In genomic region chr5:127286886-127287285, GRCm38 (mm10) we compare ENCODE assay signal across 26 mouse cellular contexts. TPM values are rescaled to one million over a fixed set of nuclear protein-coding genes. Genes with fewer than 3 reads are reported as not detected.
"Had no signal": no experiment of that assay in that cellular context is flagged by ENCODE, and none has a peak within 500 bp of the region (broad histone marks: within the 10 kb centered on the region; RNA-seq: fewer than 3 reads in every experiment).

No protein-coding gene starts in this region.

- ATAC-seq: inflammation-experienced regulatory T-cells, adult 6 months; intestine, embryonic 15.5 days; intestine, postnatal 0 days had no signal

- H3K4me1 ChIP-seq: intestine, embryonic 15.5 days had no signal

- H3K36me3 ChIP-seq: heart, embryonic 10.5 days; heart, embryonic 12.5 days; hindbrain, embryonic 12.5 days; intestine, embryonic 15.5 days had no signal

- DNase-seq: gastrocnemius, adult 2 months; gastrocnemius, postnatal 10 days; gastrocnemius, postnatal 25 days; heart, adult 18-20 months; heart, postnatal 10 days; heart, postnatal 4 days; kidney, adult 18-20 months; kidney, adult 8-10 months; kidney, postnatal 10 days; kidney, postnatal 25 days; kidney, postnatal 4 days; liver had no signal

- H3K4me3 ChIP-seq: gastrocnemius, adult 2 months; heart, embryonic 10.5 days; heart, embryonic 12.5 days; hindbrain, embryonic 10.5 days; hindbrain, embryonic 12.5 days; intestine, embryonic 15.5 days; layer of hippocampus, adult 2 months; left cerebral cortex, adult 2 months; limb, embryonic 10.5 days; limb, embryonic 12.5 days had no signal

- H3K9me3 ChIP-seq: heart, embryonic 10.5 days; hindbrain, embryonic 10.5 days; intestine, embryonic 15.5 days; limb, embryonic 10.5 days had no signal

- H3K4me2 ChIP-seq: heart, embryonic 12.5 days; hindbrain, embryonic 12.5 days; hindbrain, embryonic 14.5 days; intestine, embryonic 15.5 days; limb, embryonic 12.5 days; liver, embryonic 11.5 days had no signal

- H3K27ac ChIP-seq: gastrocnemius, adult 2 months; heart, embryonic 10.5 days; hindbrain, embryonic 10.5 days; hindbrain, embryonic 12.5 days; hindbrain, embryonic 14.5 days; intestine, embryonic 15.5 days; layer of hippocampus, adult 2 months; left cerebral cortex, adult 2 months; limb, embryonic 10.5 days; limb, embryonic 12.5 days had no signal

- H3K9ac ChIP-seq: heart, embryonic 12.5 days; hindbrain, embryonic 12.5 days; hindbrain, embryonic 14.5 days; intestine, embryonic 15.5 days; limb, embryonic 12.5 days had no signal

- H3K27me3 ChIP-seq: heart, embryonic 12.5 days; hindbrain, embryonic 12.5 days; intestine, embryonic 15.5 days; limb, embryonic 12.5 days had no signal

RNA-seq across cellular contexts. Expression of gene Tmem132c, which starts 45.3 kb away (rescaled TPM):
- total RNA-seq: granulocyte monocyte progenitor cell, adult 5-6 weeks had no signal
